Mouse (Mus musculus): ENCODE measurements around the gene Psmb11. TPM values are rescaled to one million over a fixed set of nuclear protein-coding genes. Genes with fewer than 3 reads are reported as not detected.

Psmb11 gene
- polyA plus RNA-seq, 1 experiment from 2014 or later: not detected

DNA sequence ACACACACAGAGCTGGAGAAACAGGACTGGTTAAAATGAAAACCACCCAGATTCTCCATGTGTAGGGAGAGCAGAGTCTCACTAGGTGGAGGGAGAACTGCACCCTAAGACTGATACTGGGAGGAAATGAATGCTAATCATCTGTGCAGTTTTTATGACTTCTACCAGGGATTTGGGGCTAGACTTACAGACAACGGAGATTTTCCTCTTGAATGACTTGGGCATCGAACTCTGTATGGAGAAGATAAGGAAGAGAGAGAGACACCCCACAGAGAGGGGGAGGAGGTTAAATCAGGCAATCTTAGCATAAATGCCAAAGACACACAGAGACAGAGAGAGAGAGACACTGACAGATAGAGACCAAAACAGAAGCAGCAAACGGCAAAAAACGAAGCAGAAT lies 26.7 kb downstream of the Psmb11 start:
- Histone ChIP-seq H3K9ac (ENCODE audit: low read depth, low read length) (no peak overlapping the region), H3K27ac (replicated peaks; ENCODE audit: low read depth, low read length) (no peak overlapping the region), H3K9me3 (ENCODE audit: control insufficient read depth, low read length) (no peaks in the 10 kb centered on the region), H3K4me3 (ENCODE audit: low read depth, low read length) (no peak overlapping the region), H3K27me3 (replicated peaks; ENCODE audit: control insufficient read depth, insufficient read depth, low read length) (no peaks in the 10 kb centered on the region), H3K36me3 (ENCODE audit: control insufficient read depth, insufficient read depth, low read length) (peaks cover 87% of the 10 kb centered on the region), H3K4me2 (ENCODE audit: low read depth, low read length) (no peak overlapping the region), H3K4me1 (ENCODE audit: control insufficient read depth, insufficient read depth, low read length) (peaks cover 10% of the 10 kb centered on the region; the same call in 1 of the 2 replicates)
- ATAC-seq (ENCODE audit: low read depth) (no peak), DNase-seq (ENCODE audit: low spot score) (no peak)
- 88% methylated on average over 4 of the region's 4 CpGs for WGBS

GRCm38 (mm10) chr14:54650621-54651454 lies 29.6 kb downstream of the Psmb11 start:
- no peak overlapping the region for H3K4me2 ChIP-seq (ENCODE audit: low read depth, low read length)
- ATAC-seq (ENCODE audit: low read depth) (peak; percentile 64), DNase-seq (ENCODE audit: low spot score) (peak; percentile 96)
- 64% methylated on average over 23 of the region's 23 CpGs for WGBS
- peaks cover 76% of the 10 kb centered on the region for H3K36me3 ChIP-seq (ENCODE audit: control insufficient read depth, insufficient read depth, low read length)
- peaks cover 10% of the 10 kb centered on the region; the same call in 1 of the 2 replicates for H3K4me1 ChIP-seq (ENCODE audit: control insufficient read depth, insufficient read depth, low read length)
- H3K9ac ChIP-seq (ENCODE audit: low read depth, low read length): no peak overlapping the region
- no peaks in the 10 kb centered on the region for H3K27me3 ChIP-seq (replicated peaks; ENCODE audit: control insufficient read depth, insufficient read depth, low read length)
- no peaks in the 10 kb centered on the region for H3K9me3 ChIP-seq (ENCODE audit: control insufficient read depth, low read length)
- no peak overlapping the region for H3K27ac ChIP-seq (replicated peaks; ENCODE audit: low read depth, low read length)
- H3K4me3 ChIP-seq (ENCODE audit: low read depth, low read length): no peak overlapping the region

DNA sequence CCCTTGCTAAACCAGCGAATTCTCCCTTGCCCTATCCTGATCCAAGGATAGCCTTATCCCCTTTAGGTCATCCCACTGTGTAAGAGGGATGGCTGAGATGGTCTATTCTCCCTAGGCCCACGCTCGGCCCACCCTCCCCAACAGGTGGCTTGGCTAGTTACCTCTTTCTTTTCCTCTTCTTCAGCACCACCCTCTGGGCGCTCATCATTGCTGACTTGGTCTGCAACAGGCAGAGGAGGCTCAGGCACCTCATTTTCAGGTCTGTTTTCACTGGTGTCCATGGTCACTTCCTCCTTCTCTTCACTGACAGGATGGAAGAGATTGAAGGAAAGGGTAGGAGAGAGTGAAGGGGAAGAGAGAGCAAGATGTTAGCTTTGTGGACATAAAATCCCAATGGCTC lies 30.3 kb downstream of the Psmb11 start:
- H3K27ac ChIP-seq (replicated peaks; ENCODE audit: low read depth, low read length): no peak overlapping the region
- no peak for DNase-seq (ENCODE audit: low spot score)
- peaks cover 10% of the 10 kb centered on the region; the same call in 1 of the 2 replicates for H3K4me1 ChIP-seq (ENCODE audit: control insufficient read depth, insufficient read depth, low read length)
- no peak overlapping the region for H3K4me2 ChIP-seq (ENCODE audit: low read depth, low read length)
- ATAC-seq (ENCODE audit: low read depth): no peak
- H3K36me3 ChIP-seq (ENCODE audit: control insufficient read depth, insufficient read depth, low read length): peaks cover 76% of the 10 kb centered on the region
- 68% methylated on average over 4 of the region's 4 CpGs for WGBS
- H3K9me3 ChIP-seq (ENCODE audit: control insufficient read depth, low read length): no peaks in the 10 kb centered on the region
- H3K4me3 ChIP-seq (ENCODE audit: low read depth, low read length): no peak overlapping the region
- H3K27me3 ChIP-seq (replicated peaks; ENCODE audit: control insufficient read depth, insufficient read depth, low read length): no peaks in the 10 kb centered on the region
- 0 out of 2 replicates have a peak overlapping the region, but pooled peaks have one; percentile 81 for H3K9ac ChIP-seq (ENCODE audit: low read depth, low read length)

DNA sequence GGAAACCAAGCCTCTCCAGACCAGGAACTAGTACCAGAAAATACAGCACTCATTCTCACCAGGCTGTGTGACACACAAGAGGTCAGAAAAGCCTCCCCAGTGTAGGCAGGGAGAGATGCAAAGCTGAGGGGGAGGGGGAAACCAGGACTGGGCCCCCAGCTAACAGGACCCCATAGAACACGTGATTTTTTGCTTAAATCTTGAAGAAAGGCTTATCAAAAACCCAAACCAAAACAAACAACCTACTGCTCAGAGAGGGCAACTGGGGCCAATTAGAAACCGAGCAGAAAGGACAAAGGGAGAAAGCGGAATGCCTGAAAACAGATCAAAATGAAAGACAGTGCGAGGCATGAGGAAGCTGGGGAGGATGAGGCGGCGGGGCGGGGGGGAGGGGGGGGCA lies 31.6 kb downstream of the Psmb11 start:
- WGBS: 0% methylated on average over 7 of the region's 7 CpGs

DNA sequence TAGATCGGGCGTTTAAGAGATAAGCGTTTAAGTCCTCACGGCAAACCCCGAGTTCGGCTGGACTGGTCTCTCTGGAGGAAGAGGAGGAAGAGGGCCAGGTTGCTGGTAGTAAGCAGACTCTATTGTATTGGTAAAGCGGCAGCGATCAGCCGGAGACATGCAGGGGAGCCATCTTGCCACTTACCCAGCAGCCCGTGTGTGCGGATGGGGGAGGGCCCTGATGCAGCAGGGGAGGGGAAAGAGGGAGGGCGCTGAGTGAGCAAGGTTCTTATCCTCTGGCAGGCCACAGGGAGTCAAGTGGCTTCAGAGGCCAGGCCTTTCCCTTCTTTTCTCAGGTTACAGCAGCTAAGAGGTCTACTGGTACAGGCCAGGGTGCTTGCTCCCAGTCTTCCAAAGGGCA lies 32.3 kb downstream of the Psmb11 start:
- Histone ChIP-seq H3K4me1 (ENCODE audit: control insufficient read depth, insufficient read depth, low read length) (peaks cover 10% of the 10 kb centered on the region; the same call in 1 of the 2 replicates), H3K36me3 (ENCODE audit: control insufficient read depth, insufficient read depth, low read length) (peaks cover 76% of the 10 kb centered on the region), H3K4me3 (ENCODE audit: low read depth, low read length) (peak overlapping the region; percentile 64), H3K27ac (replicated peaks; ENCODE audit: low read depth, low read length) (peak overlapping the region; percentile 81), H3K27me3 (replicated peaks; ENCODE audit: control insufficient read depth, insufficient read depth, low read length) (no peaks in the 10 kb centered on the region), H3K9me3 (ENCODE audit: control insufficient read depth, low read length) (no peaks in the 10 kb centered on the region), H3K9ac (ENCODE audit: low read depth, low read length) (peak overlapping the region; percentile 81), H3K4me2 (ENCODE audit: low read depth, low read length) (peak overlapping the region; percentile 73)
- ATAC-seq (ENCODE audit: low read depth) (peak; percentile 91), DNase-seq (ENCODE audit: low spot score) (peak; percentile 96)
- under 1% methylated on average over 12 of the region's 12 CpGs for WGBS

More for the DNA sequence above, 31.6 kb downstream of the Psmb11 start:
- DNase-seq (ENCODE audit: low spot score) (no peak), ATAC-seq (ENCODE audit: low read depth) (no peak)
- H3K4me2 ChIP-seq (ENCODE audit: low read depth, low read length): peak overlapping the region; percentile 73
- no peaks in the 10 kb centered on the region for H3K9me3 ChIP-seq (ENCODE audit: control insufficient read depth, low read length)
- peak overlapping the region; percentile 81 for H3K27ac ChIP-seq (replicated peaks; ENCODE audit: low read depth, low read length)
- H3K27me3 ChIP-seq (replicated peaks; ENCODE audit: control insufficient read depth, insufficient read depth, low read length): no peaks in the 10 kb centered on the region
- peak overlapping the region; percentile 81 for H3K9ac ChIP-seq (ENCODE audit: low read depth, low read length)
- peak overlapping the region; percentile 64 for H3K4me3 ChIP-seq (ENCODE audit: low read depth, low read length)
- peaks cover 10% of the 10 kb centered on the region; the same call in 1 of the 2 replicates for H3K4me1 ChIP-seq (ENCODE audit: control insufficient read depth, insufficient read depth, low read length)
- peaks cover 76% of the 10 kb centered on the region for H3K36me3 ChIP-seq (ENCODE audit: control insufficient read depth, insufficient read depth, low read length)

DNA sequence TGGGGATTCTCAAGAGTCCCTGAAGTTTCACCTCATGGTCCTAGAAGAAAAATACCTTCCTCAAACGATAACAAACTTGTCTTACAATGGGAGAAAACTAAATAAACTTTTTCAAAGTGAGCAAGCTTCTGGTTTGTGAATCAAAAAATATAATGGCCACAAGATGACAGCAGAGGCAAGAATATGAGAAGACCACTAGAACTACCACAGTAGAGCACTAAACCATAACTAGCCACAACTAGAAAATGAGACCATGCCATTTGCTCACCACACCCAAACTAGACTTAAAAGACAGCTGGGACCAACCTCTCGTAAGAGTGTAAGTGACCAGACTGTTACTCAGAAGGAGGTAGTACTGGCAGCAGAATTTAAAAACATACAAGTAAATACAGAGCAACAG lies 38.8 kb downstream of the Psmb11 start:
- 92% methylated on average over 2 of the region's 2 CpGs for WGBS
- H3K9ac ChIP-seq (ENCODE audit: low read depth, low read length): no peak overlapping the region
- H3K27me3 ChIP-seq (replicated peaks; ENCODE audit: control insufficient read depth, insufficient read depth, low read length): no peaks in the 10 kb centered on the region
- H3K4me1 ChIP-seq (ENCODE audit: control insufficient read depth, insufficient read depth, low read length): no peaks in the 10 kb centered on the region
- no peak overlapping the region for H3K4me2 ChIP-seq (ENCODE audit: low read depth, low read length)
- no peak overlapping the region for H3K4me3 ChIP-seq (ENCODE audit: low read depth, low read length)
- DNase-seq (ENCODE audit: low spot score) (no peak), ATAC-seq (ENCODE audit: low read depth) (no peak)
- H3K27ac ChIP-seq (replicated peaks; ENCODE audit: low read depth, low read length): no peak overlapping the region
- H3K9me3 ChIP-seq (ENCODE audit: control insufficient read depth, low read length): no peaks in the 10 kb centered on the region
- peaks cover 98% of the 10 kb centered on the region for H3K36me3 ChIP-seq (ENCODE audit: control insufficient read depth, insufficient read depth, low read length)

DNA sequence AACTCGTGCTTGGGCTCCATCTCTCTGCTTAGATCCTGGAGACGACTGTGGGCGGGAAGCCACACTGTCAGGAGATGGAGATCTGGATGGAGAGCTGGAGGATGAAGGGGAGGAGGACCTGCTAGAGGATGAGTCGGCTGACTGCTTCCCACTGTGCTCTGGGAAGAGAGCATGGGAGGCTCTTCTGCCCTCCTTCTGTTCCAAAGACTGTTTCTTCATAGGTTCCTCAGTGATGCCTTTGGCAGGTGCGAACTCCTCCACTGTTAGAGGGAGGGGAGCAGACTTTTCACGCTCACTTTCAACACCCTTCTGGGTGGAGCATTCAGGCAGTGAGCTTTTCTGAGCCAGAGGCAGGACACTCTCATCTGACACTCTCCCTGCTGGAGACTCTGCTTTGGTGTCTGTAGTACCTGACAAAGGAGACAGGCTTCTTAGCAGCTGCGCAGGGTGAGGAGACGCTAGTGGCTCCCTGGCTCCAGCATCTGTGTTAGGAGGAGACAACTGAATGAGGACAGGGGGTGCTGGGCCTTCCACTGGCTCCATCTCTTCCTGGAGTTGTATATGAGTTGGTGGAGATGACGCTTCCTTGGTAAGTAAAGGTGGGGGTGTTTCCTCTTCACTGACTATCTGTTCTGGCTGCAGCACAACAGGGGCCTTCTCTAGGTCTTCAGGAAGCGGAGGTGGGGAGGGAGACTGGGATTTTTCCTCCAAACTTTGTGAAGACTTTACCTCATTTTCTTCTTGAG lies 43.4 kb downstream of the Psmb11 start:
- Histone ChIP-seq H3K27ac (replicated peaks; ENCODE audit: low read depth, low read length) (no peak overlapping the region), H3K9me3 (ENCODE audit: control insufficient read depth, low read length) (no peaks in the 10 kb centered on the region), H3K9ac (ENCODE audit: low read depth, low read length) (no peak overlapping the region), H3K4me2 (ENCODE audit: low read depth, low read length) (no peak overlapping the region), H3K4me3 (ENCODE audit: low read depth, low read length) (no peak overlapping the region), H3K27me3 (replicated peaks; ENCODE audit: control insufficient read depth, insufficient read depth, low read length) (no peaks in the 10 kb centered on the region), H3K36me3 (ENCODE audit: control insufficient read depth, insufficient read depth, low read length) (peaks cover 97% of the 10 kb centered on the region), H3K4me1 (ENCODE audit: control insufficient read depth, insufficient read depth, low read length) (no peaks in the 10 kb centered on the region)
- ATAC-seq (ENCODE audit: low read depth) (no peak), DNase-seq (ENCODE audit: low spot score) (no peak)
- 89% methylated on average over 10 of the region's 10 CpGs for WGBS

DNA sequence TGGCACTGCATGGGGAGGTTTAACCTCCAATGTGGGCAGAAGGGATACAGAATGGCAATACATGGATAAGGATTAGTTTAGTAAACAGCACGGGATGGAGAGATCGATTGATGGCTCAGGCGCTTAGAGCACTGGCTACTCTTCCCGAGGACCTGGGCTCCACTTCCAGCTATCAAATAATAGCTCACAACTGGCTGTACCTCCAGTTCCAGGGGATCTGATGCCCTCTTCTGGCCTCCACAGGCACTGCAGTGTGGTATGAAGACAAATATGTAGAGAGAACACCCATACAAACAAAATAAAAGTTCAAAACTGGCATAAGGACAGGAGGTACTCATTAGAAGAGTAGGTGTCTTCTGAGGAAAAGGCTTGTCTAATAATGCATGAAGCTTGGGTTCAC lies 48.1 kb downstream of the Psmb11 start:
- no peak overlapping the region for H3K4me2 ChIP-seq (ENCODE audit: low read depth, low read length)
- H3K4me3 ChIP-seq (ENCODE audit: low read depth, low read length): no peak overlapping the region
- peaks cover 93% of the 10 kb centered on the region for H3K36me3 ChIP-seq (ENCODE audit: control insufficient read depth, insufficient read depth, low read length)
- DNase-seq (ENCODE audit: low spot score): peak; percentile 24
- no peak for ATAC-seq (ENCODE audit: low read depth)
- H3K9me3 ChIP-seq (ENCODE audit: control insufficient read depth, low read length): no peaks in the 10 kb centered on the region
- H3K9ac ChIP-seq (ENCODE audit: low read depth, low read length): no peak overlapping the region
- H3K4me1 ChIP-seq (ENCODE audit: control insufficient read depth, insufficient read depth, low read length): no peaks in the 10 kb centered on the region
- 81% methylated on average over 4 of the region's 4 CpGs for WGBS
- H3K27me3 ChIP-seq (replicated peaks; ENCODE audit: control insufficient read depth, insufficient read depth, low read length): no peaks in the 10 kb centered on the region
- no peak overlapping the region for H3K27ac ChIP-seq (replicated peaks; ENCODE audit: low read depth, low read length)

Measured in embryonic facial prominence, embryonic 14.5 days (tissue).